Mouse (Mus musculus) hindbrain, embryonic 12.5 days (tissue): ENCODE measurements around the gene Nme4. TPM values are rescaled to one million over a fixed set of nuclear protein-coding genes. Genes with fewer than 3 reads are reported as not detected.

Experiments
- ATAC-seq: fragments of 200-750 bp; cut with Nextera tagmentation; 2 replicates; pipeline ENCODE4 v1.8.0; 2017; ENCODE audit warnings: moderate TSS enrichment; ENCODE audit not compliant: low FRiP score
- H3K27ac ChIP-seq: fragments of 300-500 bp; sonication (generic); 2 replicates; pipeline ENCODE4 v1.5.1; 2016; ENCODE audit warnings: mild to moderate bottlenecking
- H3K27me3 ChIP-seq: fragments of 300-500 bp; sonication (generic); 2 replicates; pipeline ENCODE4 v1.6.1; 2016; ENCODE audit warnings: mild to moderate bottlenecking
- H3K36me3 ChIP-seq: fragments of 300-500 bp; sonication (generic); 2 replicates; pipeline ENCODE4 v1.6.1; 2016; ENCODE audit warnings: mild to moderate bottlenecking
- H3K4me1 ChIP-seq: fragments of 300-500 bp; sonication (generic); 2 replicates; pipeline ENCODE4 v1.6.1; 2016
- H3K4me2 ChIP-seq: fragments of 300-500 bp; sonication (generic); replicated peaks from 2 replicates; pipeline ENCODE4 v1.6.1; 2016; ENCODE audit warnings: mild to moderate bottlenecking
- H3K4me3 ChIP-seq: fragments of 300-500 bp; sonication (generic); 2 replicates; pipeline ENCODE4 v1.5.1; 2016; ENCODE audit warnings: mild to moderate bottlenecking
- H3K9ac ChIP-seq: fragments of 300-500 bp; sonication (generic); 2 replicates; pipeline ENCODE4 v1.6.1; 2016; ENCODE audit warnings: mild to moderate bottlenecking, moderate library complexity
- H3K9me3 ChIP-seq: fragments of 300-500 bp; sonication (generic); replicated peaks from 2 replicates; pipeline ENCODE4 v1.6.1; 2016; ENCODE audit warnings: mild to moderate bottlenecking
- WGBS: fragments of 180-500 bp; shearing (Covaris S2); methylation state at CpG from one replicate; pipeline ENCODE4 v1.1.7; 2016; 5-methylcytosine and 5-hydroxymethylcytosine counted together
- polyA plus RNA-seq: library from polyadenylated mRNA; unstranded; fragments of >200 nt; fragmentation: Nextera tagmentation; extraction: Ambion mirVana; gene quantifications from 2 replicates; pipeline ENCODE4 v1.2.1, GENCODE M21; 2016

Gene Nme4
- polyA plus RNA-seq: 50.4 and 52.9 TPM in 2 replicates

DNA sequence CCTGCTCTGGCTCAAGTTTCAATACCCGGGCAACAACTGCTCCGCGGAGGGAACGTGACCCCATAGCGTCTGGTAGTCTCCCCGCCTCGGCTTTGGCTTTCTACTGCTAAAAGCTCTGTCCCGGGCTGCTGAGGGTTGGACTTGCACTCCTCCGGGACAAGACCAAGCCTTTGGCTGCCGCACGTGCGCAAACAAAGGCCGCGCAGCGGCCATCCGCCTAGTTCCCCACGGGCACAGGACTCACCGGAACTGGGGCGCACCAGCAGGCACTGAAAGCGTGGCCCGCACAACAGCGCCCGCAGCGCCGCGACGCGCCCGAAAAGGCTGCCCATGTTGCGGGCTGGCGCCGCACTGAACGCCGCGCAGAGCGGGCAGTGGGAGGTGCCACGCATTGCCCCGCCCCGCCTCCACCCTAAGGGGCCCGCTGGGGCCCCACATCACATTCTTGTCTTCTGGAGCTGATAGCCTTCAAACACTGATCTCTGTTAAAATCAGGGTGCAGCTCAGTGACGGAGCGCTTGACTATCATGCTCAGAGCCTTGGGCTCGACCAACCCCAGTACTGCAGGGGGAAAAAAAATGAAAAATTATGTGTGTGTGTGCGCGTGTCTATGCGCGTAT is at the start of gene Nme4:
TSS of gene Nme4 (minus strand) at position 482 of the 620 bp plus-strand sequence.
- Histone ChIP-seq H3K27ac (peak within 1 kb of the TSS; percentile 62), H3K4me1 (peaks cover 12% of the 10 kb centered on the region), H3K9ac (peak within 1 kb of the TSS; percentile 74), H3K4me3 (peak within 1 kb of the TSS; percentile 57), H3K27me3 (no peaks in the 10 kb centered on the region), H3K4me2 (peak within 1 kb of the TSS; percentile 86), H3K36me3 (peaks cover 8% of the 10 kb centered on the region; the same call in 1 of the 2 replicates), H3K9me3 (no peaks in the 10 kb centered on the region)
- peak; percentile 69 for ATAC-seq
- 3% methylated on average over 47 of the region's 47 CpGs for WGBS

- no peak overlapping the region for H3K27ac ChIP-seq
- no peak overlapping the region for H3K4me2 ChIP-seq
- H3K9ac ChIP-seq: no peak overlapping the region
- no peak for ATAC-seq
- H3K4me1 ChIP-seq: peaks cover 14% of the 10 kb centered on the region
- no peaks in the 10 kb centered on the region for H3K27me3 ChIP-seq
- H3K36me3 ChIP-seq: peaks cover 55% of the 10 kb centered on the region
- WGBS: 94% methylated on average over 5 of the region's 5 CpGs
- H3K9me3 ChIP-seq: no peaks in the 10 kb centered on the region
- no peak overlapping the region for H3K4me3 ChIP-seq
Observed at GRCm38 (mm10) chr17:26143386-26143785, 48.0 kb upstream of the Nme4 start.

DNA sequence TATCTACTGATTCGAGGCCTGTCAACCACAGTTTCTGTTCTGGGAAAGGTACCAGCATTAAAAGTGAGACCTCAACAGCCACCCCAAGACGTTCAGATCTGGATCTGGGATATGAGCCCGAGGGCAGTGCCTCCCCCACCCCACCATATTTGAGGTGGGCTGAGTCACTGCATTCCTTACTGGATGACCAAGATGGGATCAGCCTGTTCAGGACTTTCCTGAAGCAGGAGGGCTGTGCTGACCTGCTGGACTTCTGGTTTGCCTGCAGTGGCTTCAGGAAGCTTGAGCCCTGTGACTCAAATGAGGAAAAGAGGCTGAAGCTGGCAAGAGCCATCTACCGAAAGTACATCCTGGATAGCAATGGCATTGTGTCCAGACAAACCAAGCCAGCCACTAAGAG is 47.4 kb upstream of the Nme4 start:
- WGBS: 92% methylated on average over 4 of the region's 4 CpGs
- no peak overlapping the region for H3K9ac ChIP-seq
- no peak overlapping the region for H3K4me2 ChIP-seq
- H3K4me3 ChIP-seq: no peak overlapping the region
- H3K36me3 ChIP-seq: peaks cover 49% of the 10 kb centered on the region
- H3K27ac ChIP-seq: no peak overlapping the region
- ATAC-seq: no peak
- H3K27me3 ChIP-seq: no peaks in the 10 kb centered on the region
- peaks cover 17% of the 10 kb centered on the region for H3K4me1 ChIP-seq
- H3K9me3 ChIP-seq: no peaks in the 10 kb centered on the region

DNA sequence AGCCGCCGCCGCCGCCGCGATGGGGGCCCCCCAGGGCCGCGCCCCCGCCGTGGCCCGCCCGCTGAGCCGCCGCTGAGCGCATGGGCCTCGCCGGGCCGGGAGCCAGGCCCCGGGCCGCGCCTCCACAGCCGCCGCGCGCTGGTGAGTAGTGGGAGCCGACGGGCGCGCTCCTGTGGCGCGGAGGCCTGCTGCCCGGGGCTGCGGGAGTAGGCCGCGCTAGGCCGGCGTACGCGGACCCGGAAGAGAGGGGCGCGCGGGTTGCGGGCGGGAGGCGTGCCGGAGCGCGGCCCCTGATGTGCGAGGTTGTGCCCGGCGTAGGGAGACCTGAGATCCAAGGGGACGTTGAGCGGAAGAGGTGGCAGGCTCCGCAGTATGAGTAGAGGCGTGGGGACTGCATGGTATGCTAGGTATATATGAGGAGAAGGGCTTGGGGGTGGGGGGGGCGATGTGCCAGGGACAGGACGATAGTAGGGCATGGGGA is 43.5 kb upstream of the Nme4 start:
- Histone ChIP-seq H3K4me2 (peak overlapping the region; percentile 92), H3K27me3 (no peaks in the 10 kb centered on the region), H3K36me3 (peaks cover 16% of the 10 kb centered on the region), H3K27ac (peak overlapping the region; percentile 93), H3K4me1 (peaks cover 21% of the 10 kb centered on the region), H3K9ac (peak overlapping the region; percentile 98), H3K9me3 (no peaks in the 10 kb centered on the region), H3K4me3 (peak overlapping the region; percentile 92)
- ATAC-seq: peak; percentile 79
- under 1% methylated on average over 46 of the region's 58 CpGs for WGBS

GRCm38 (mm10) chr17:26138239-26138836 is 42.9 kb upstream of the Nme4 start, which contains the start of gene Axin1:
Gene Axin1, plus strand, starts transcription at chr17:26138688.
- Histone ChIP-seq H3K36me3 (peaks cover 10% of the 10 kb centered on the region), H3K4me3 (peak within 1 kb of the TSS; percentile 92)

DNA sequence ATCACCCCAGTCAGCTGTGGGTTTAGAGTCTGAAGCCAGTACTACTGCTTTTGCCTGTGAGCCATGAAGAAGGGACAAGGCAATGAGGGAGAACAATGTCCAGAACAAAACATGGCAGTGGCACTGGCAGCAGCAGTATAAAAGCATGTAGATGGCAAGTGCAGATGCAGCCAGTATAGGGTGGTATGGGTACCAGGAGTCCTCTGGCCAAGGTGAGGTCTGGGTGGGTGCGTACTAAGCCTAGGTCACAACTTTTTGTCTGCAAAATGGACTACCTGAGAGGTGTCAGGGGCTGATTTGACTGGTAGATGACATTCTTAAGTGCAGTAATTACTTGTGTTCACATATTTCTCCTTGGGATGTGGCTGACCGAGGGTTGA is 42.3 kb upstream of the Nme4 start:
- WGBS: 79% methylated on average over 2 of the region's 2 CpGs
- Histone ChIP-seq H3K4me3 (peak overlapping the region; percentile 92), H3K4me1 (peaks cover 21% of the 10 kb centered on the region), H3K36me3 (peaks cover 4% of the 10 kb centered on the region; the same call in 1 of the 2 replicates), H3K4me2 (peak overlapping the region; percentile 92), H3K9ac (peak overlapping the region; percentile 14; the same call in 1 of the 2 replicates), H3K27me3 (no peaks in the 10 kb centered on the region), H3K27ac (peak overlapping the region; percentile 93), H3K9me3 (no peaks in the 10 kb centered on the region)
- ATAC-seq: no peak

More at GRCm38 (mm10) chr17:26138239-26138836, 42.9 kb upstream of the Nme4 start, which contains the start of gene Axin1:
- peak; percentile 95 for ATAC-seq
- no peaks in the 10 kb centered on the region for H3K9me3 ChIP-seq
- WGBS: under 1% methylated on average over 42 of the region's 42 CpGs
- peak within 1 kb of the TSS; percentile 93 for H3K27ac ChIP-seq
- peak within 1 kb of the TSS; percentile 92 for H3K4me2 ChIP-seq
- no peaks in the 10 kb centered on the region for H3K27me3 ChIP-seq
- peaks cover 21% of the 10 kb centered on the region for H3K4me1 ChIP-seq
- H3K9ac ChIP-seq: peak within 1 kb of the TSS; percentile 98

DNA sequence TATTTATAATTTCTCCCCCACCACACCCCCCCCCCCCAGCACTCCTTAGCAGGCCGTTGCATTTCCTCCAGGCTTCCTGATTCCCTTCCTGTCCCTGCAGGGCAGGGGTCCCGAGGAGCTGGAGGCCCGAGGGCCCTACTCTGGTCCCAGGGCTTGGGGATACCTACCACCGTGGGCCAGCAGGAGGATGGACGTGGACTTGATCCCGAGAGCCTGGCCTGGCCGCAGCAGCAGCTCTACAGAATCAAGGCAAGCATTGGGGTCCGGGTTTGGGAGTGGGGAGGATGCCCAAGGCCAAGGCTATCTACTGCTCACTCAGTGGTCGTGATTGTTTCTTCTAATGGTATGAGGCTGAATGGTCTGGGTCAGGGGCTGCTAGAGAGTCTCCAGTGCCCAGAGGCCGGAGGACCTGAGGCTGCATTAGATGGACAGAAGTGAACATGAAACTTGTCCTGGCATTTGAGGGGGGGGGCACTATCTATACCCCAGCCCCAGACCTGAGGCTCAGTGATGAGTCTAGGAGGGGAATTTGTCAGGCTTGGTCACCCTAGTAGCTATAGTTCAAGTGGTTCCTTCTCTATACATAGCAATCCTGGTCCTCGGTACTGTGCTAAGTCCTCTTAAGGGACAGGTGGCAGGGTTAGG is 41.8 kb upstream of the Nme4 start:
- Histone ChIP-seq H3K4me1 (peaks cover 21% of the 10 kb centered on the region), H3K27ac (no peak overlapping the region), H3K4me3 (no peak overlapping the region), H3K9ac (no peak overlapping the region), H3K4me2 (no peak overlapping the region; the same call in 1 of the 2 replicates), H3K9me3 (no peaks in the 10 kb centered on the region), H3K36me3 (no peaks in the 10 kb centered on the region), H3K27me3 (no peaks in the 10 kb centered on the region)
- 89% methylated on average over 11 of the region's 11 CpGs for WGBS
- no peak for ATAC-seq

- 84% methylated on average over 18 of the region's 18 CpGs for WGBS
- ATAC-seq: no peak
- H3K4me3 ChIP-seq: no peak overlapping the region
- no peak overlapping the region for H3K27ac ChIP-seq
- H3K4me2 ChIP-seq: no peak overlapping the region
- no peaks in the 10 kb centered on the region for H3K4me1 ChIP-seq
- peaks cover 42% of the 10 kb centered on the region for H3K36me3 ChIP-seq
- no peaks in the 10 kb centered on the region for H3K27me3 ChIP-seq
- H3K9ac ChIP-seq: no peak overlapping the region
- no peaks in the 10 kb centered on the region for H3K9me3 ChIP-seq
Observed at GRCm38 (mm10) chr17:26131856-26132853, 36.8 kb upstream of the Nme4 start.

- no peaks in the 10 kb centered on the region for H3K9me3 ChIP-seq
- H3K4me2 ChIP-seq: no peak overlapping the region
- no peak overlapping the region for H3K9ac ChIP-seq
- no peaks in the 10 kb centered on the region for H3K27me3 ChIP-seq
- H3K36me3 ChIP-seq: peaks cover 52% of the 10 kb centered on the region
- 69% methylated on average over 18 of the region's 18 CpGs for WGBS
- H3K27ac ChIP-seq: no peak overlapping the region
- H3K4me3 ChIP-seq: no peak overlapping the region
- no peaks in the 10 kb centered on the region for H3K4me1 ChIP-seq
- ATAC-seq: peak; percentile 51; the same call in 1 of the 2 replicates
Observed at GRCm38 (mm10) chr17:26131062-26131732, 35.8 kb upstream of the Nme4 start.

- 96% methylated on average over 10 of the region's 10 CpGs for WGBS
- Histone ChIP-seq H3K4me1 (peaks cover 11% of the 10 kb centered on the region), H3K4me3 (no peak overlapping the region)
Observed at GRCm38 (mm10) chr17:26125226-26125625, 29.8 kb upstream of the Nme4 start.

GRCm38 (mm10) chr17:26124560-26124959 is 29.2 kb upstream of the Nme4 start:
- peak overlapping the region; percentile 78 for H3K4me3 ChIP-seq
- no peaks in the 10 kb centered on the region for H3K27me3 ChIP-seq
- H3K9me3 ChIP-seq: no peaks in the 10 kb centered on the region
- H3K4me2 ChIP-seq: peak overlapping the region; percentile 93
- no peak overlapping the region for H3K27ac ChIP-seq
- H3K4me1 ChIP-seq: peaks cover 14% of the 10 kb centered on the region
- ATAC-seq: no peak
- H3K9ac ChIP-seq: peak overlapping the region; percentile 77
- 91% methylated on average over 7 of the region's 7 CpGs for WGBS
- H3K36me3 ChIP-seq: peaks cover 46% of the 10 kb centered on the region

More at GRCm38 (mm10) chr17:26125226-26125625, 29.8 kb upstream of the Nme4 start:
- Histone ChIP-seq H3K4me2 (no peak overlapping the region), H3K9ac (no peak overlapping the region), H3K9me3 (no peaks in the 10 kb centered on the region), H3K27ac (no peak overlapping the region), H3K27me3 (no peaks in the 10 kb centered on the region), H3K36me3 (peaks cover 53% of the 10 kb centered on the region)
- no peak for ATAC-seq
